Comparison of ENCODE assay signal across 9 mouse cellular contexts in genomic region chr17:67179446-67179845, GRCm38 (mm10).
"Had no signal": no experiment of that assay in that cellular context is flagged by ENCODE, and none has a peak within 500 bp of the region (broad histone marks: within the 10 kb centered on the region; RNA-seq: fewer than 3 reads in every experiment).

No protein-coding gene starts in this region.

- DNase-seq: liver, postnatal 0 days; lung, adult 2 months; lung, postnatal 14 days; lung, postnatal 36 days; midbrain, embryonic 14.5 days; right cerebral cortex, postnatal 14 days; thymus, adult 2 months; thymus, postnatal 25 days; thymus, postnatal 4 days had no signal
